Mouse (Mus musculus) heart, adult 2 months (tissue): Measurements from ENCODE around the gene Exoc7. TPM values are rescaled to one million over a fixed set of nuclear protein-coding genes. Genes with fewer than 3 reads are reported as not detected.

Source experiments
- DNase-seq, 2 experiments: peaks; one replicate each; pipeline ENCODE4 v3.0.0; 2021
- H3K27ac ChIP-seq: fragments of 200-600 bp; 2 replicates; pipeline ENCODE4 v1.8.1; 2022
- H3K27me3 ChIP-seq: fragments of 200-500 bp; 2 replicates; pipeline ENCODE4 v1.6.1; 2012; ENCODE audit warnings: mild to moderate bottlenecking, low read length, inconsistent platforms, mixed read lengths; ENCODE audit not compliant: control insufficient read depth, insufficient read depth
- H3K36me3 ChIP-seq: fragments of 200-500 bp; 2 replicates; pipeline ENCODE4 v1.6.1; 2012; ENCODE audit warnings: low read length, inconsistent platforms; ENCODE audit not compliant: control insufficient read depth, insufficient read depth
- H3K4me1 ChIP-seq: fragments of 200-500 bp; 2 replicates; pipeline ENCODE4 v1.6.1; 2011; ENCODE audit warnings: low read length; ENCODE audit not compliant: control insufficient read depth, insufficient read depth
- H3K4me3 ChIP-seq: fragments of 200-600 bp; 2 replicates; pipeline ENCODE4 v1.8.1; 2022
- H3K79me2 ChIP-seq: fragments of 200-500 bp; replicated peaks from 2 replicates; pipeline ENCODE4 v1.6.1; 2012; ENCODE audit warnings: mild to moderate bottlenecking, inconsistent platforms, low read length, moderate library complexity, mixed read lengths; ENCODE audit not compliant: control insufficient read depth, insufficient read depth
- H3K9ac ChIP-seq: fragments of 200-500 bp; 2 replicates; pipeline ENCODE4 v1.6.1; 2012; ENCODE audit warnings: low read depth, mild to moderate bottlenecking, control low read depth, inconsistent platforms, low read length, mixed read lengths
- CTCF ChIP-seq: fragments of 200-600 bp; IDR thresholded peaks from 2 replicates; pipeline ENCODE4 v1.8.1; 2022; ENCODE audit warnings: antibody characterized with exemption, mild to moderate bottlenecking, moderate library complexity
- EP300 ChIP-seq: fragments of 200-500 bp; IDR thresholded peaks from 2 replicates; pipeline ENCODE4 v1.6.1; 2011; ENCODE audit warnings: low read depth, low read length, control low read depth; ENCODE audit not compliant: insufficient read depth
- POLR2A ChIP-seq: fragments of 200-500 bp; IDR thresholded peaks from 2 replicates; pipeline ENCODE4 v1.6.1; 2011; ENCODE audit warnings: mild to moderate bottlenecking, low read depth, low read length, control low read depth; ENCODE audit not compliant: insufficient read depth
- WGBS: fragments of 180-500 bp; shearing (Covaris S2); methylation state at CpG from one replicate; pipeline ENCODE4 v1.1.7; 2018; 5-methylcytosine and 5-hydroxymethylcytosine counted together
- intact Hi-C: fragments of 180-260 bp; cut with DNase I; formaldehyde crosslinking; loops from one replicate; pipeline ENCODE4 v1.15.1; 2025
- polyA plus RNA-seq: library from polyadenylated mRNA; depleted of rRNA; stranded (reverse); fragments of >200 nt; gene quantifications from 2 replicates; pipeline ENCODE4 v1.2.3, GENCODE M21; 2012
- total RNA-seq, 2 experiments: library from RNA; stranded (reverse); gene quantifications; 2 replicates each; pipeline ENCODE4 v1.2.3; 2021

Exoc7 gene
- total and polyA plus RNA-seq, 3 experiments = 28.0 to 44.0 (median 43.7) TPM

DNA sequence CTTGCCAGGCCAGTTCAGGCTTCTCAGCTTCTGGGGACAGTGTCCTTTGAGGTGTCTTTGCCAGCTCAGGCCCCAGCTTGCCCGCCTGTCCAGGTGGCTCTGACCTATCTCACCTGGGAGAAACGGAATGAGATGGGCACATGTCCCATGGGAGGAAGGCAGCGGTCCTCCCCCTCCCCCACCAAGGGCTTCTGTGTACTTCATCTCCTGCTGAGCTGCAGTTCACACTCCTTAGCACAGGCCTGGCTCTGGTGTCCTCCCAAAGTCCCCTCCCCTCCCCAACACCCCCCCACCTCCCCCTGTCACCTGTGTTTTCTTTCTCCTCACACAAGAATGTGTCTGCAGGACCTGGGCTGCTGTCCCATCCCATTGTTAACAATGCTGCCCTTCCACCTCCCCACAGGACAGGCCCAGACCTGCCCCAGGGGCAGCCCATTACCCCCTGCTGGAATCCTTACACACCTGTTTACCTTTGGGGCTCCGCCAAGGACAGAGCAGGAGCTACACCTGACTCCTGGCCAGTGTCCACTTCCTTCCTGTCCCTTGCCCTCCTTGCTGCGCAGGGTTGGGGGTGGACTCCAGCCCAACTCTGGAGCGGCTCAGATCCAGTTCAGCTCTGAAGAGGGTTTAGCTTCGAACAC is 20.1 kb upstream of the Exoc7 start:
- Histone ChIP-seq H3K27me3 (no peaks in the 10 kb centered on the region), H3K27ac (no peak overlapping the region), H3K4me3 (no peak overlapping the region), H3K9ac (no peak overlapping the region), H3K36me3 (no peaks in the 10 kb centered on the region), H3K79me2 (no peaks in the 10 kb centered on the region), H3K4me1 (no peaks in the 10 kb centered on the region)
- 73% methylated on average over 7 of the region's 7 CpGs for WGBS
- TF ChIP-seq POLR2A (no peak), EP300 (no peak), CTCF (no peak)
- DNase-seq = no peak
- intact Hi-C loops = no loop called here

DNA sequence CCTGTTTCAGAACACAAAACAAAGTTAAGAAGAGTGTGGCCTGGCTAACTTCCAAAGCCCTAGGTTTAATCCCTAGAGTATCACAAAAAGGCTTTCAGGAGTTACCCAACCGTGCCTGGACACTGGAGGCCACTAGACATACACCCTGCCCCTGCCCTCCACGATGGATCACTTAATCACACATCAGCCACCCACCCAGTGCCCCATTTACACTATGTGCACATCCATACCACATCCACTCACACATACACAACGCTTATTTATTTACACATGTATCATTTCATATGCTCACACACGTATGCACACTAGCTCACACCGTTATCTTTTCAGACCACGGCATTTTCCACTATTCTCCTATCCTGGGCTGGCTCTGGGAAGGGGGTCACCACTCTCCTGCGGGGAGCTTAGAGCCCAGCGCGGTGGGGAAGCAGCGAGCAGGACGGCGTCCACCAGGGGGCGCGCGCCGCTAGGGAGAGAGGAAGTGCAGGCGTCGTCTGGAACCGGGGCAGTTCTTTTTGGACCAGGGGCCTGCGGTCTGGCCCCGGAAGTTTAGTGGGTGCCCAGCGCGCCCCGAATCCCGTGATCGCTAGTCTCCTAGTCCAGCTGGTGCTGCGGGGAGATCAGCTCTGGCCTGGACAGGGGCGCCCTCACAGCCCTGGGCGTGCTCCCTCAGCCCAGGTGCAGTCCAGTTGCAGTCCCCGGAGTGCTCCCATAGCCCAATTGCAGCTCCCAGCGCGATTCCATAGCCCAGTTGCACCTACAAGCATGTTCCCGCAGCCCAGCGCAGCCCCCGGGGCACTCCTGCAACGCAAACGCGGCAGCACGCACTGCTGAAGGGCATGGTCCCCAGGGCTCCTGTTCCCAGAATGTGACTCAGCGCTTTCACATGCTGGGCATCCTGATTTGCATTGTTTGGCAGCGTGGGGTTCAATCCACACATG is 12.0 kb upstream of the Exoc7 start:
- WGBS = 2% methylated on average over 41 of the region's 41 CpGs

DNA sequence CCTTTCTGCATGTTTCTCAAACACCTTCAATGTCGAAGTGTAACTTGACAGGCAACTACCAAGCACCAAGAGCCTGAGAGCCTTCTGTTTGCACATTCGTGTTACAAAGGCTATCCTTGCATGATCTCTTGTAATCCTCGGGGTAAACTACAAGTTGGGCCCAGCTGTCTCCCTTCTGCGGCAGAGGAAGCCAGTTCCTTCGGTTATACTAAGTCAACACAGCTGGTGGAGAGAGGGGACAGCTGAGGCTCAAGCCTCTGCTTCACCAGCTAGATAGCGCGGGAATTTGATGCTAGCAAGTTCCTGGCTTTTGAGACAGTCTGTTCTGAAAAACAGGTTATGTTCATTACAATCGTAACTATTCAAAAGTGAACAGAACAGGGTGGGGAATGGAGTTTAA is 5.3 kb upstream of the Exoc7 start:
- intact Hi-C loops = no loop called here
- H3K79me2 ChIP-seq = no peaks in the 10 kb centered on the region
- no peak overlapping the region for H3K27ac ChIP-seq
- no peak for DNase-seq
- no peak overlapping the region for H3K4me3 ChIP-seq
- H3K9ac ChIP-seq = no peak overlapping the region
- TF ChIP-seq EP300 = no peak
- no peak for TF ChIP-seq POLR2A
- TF ChIP-seq CTCF = no peak
- 62% methylated on average over 8 of the region's 8 CpGs for WGBS
- H3K27me3 ChIP-seq = no peaks in the 10 kb centered on the region
- no peaks in the 10 kb centered on the region for H3K4me1 ChIP-seq
- H3K36me3 ChIP-seq = no peaks in the 10 kb centered on the region

More for the DNA sequence above, 12.0 kb upstream of the Exoc7 start:
- TF ChIP-seq EP300 = peak; percentile 65; the same call in 1 of the 2 replicates
- no peak; the same call in 1 of the 2 replicates for TF ChIP-seq CTCF
- no peak for TF ChIP-seq POLR2A
- H3K4me3 ChIP-seq = peak overlapping the region; percentile 53
- H3K36me3 ChIP-seq = no peaks in the 10 kb centered on the region
- peaks cover 3% of the 10 kb centered on the region for H3K4me1 ChIP-seq
- H3K27ac ChIP-seq = no peak overlapping the region
- H3K79me2 ChIP-seq = no peaks in the 10 kb centered on the region
- intact Hi-C loops = loop anchor here (1.0 to 5.0 kb wide), 5 partner anchors 16 to 223 kb away; partner anchors contain the start of gene Foxj1
- DNase-seq = peak; percentile 85 to 95
- H3K27me3 ChIP-seq = no peaks in the 10 kb centered on the region
- peak overlapping the region; percentile 79 for H3K9ac ChIP-seq

DNA sequence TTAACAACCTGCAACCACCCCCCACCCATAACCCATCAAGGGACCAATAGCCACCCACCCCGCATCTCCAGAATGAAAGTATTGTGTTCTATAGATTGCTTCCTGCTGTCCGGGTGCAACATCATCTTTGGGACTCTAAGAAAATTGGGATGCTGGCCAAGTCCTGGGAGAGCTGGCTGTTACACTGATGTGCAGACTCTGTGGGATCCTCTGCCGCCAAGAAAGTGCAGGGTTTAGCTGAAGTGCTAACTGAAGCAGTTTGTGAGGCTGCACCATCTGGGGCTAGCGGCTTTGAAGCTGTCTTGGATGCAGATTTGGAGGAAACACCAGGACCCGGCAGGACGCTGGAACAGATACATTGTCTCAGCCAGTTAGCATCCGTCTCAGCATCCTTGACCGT is 4.1 kb upstream of the Exoc7 start:
- Histone ChIP-seq H3K27ac (no peak overlapping the region), H3K4me3 (no peak overlapping the region), H3K79me2 (no peaks in the 10 kb centered on the region), H3K9ac (no peak overlapping the region), H3K4me1 (no peaks in the 10 kb centered on the region), H3K36me3 (no peaks in the 10 kb centered on the region), H3K27me3 (no peaks in the 10 kb centered on the region)
- no peak for DNase-seq
- intact Hi-C loops = no loop called here
- 29% methylated on average over 8 of the region's 8 CpGs for WGBS
- TF ChIP-seq CTCF (no peak), POLR2A (no peak), EP300 (no peak)

DNA sequence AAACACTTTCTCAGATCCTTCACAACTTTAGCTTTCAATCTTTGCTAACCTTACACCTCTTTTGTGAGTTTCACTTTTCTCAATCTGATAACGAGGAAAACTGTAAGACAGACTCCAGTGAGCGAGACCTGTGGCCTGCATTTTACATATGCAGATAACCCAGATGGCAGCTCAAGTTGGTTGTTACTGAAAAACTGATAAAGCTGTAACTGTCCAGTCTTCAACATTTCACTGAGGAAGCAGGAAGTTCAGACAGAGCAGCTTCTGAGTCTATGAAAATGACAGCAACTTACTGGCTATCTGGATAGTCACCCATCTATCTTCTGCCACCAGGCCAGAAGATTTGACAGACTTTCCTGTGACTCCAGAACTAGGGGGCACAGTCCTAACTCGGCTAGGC is 2.6 kb upstream of the Exoc7 start:
- Histone ChIP-seq H3K9ac (no peak overlapping the region), H3K27ac (no peak overlapping the region), H3K36me3 (no peaks in the 10 kb centered on the region), H3K27me3 (no peaks in the 10 kb centered on the region), H3K79me2 (no peaks in the 10 kb centered on the region), H3K4me1 (no peaks in the 10 kb centered on the region; the same call in 1 of the 2 replicates), H3K4me3 (no peak overlapping the region)
- DNase-seq = no peak
- intact Hi-C loops = no loop called here
- 60% methylated on average over 3 of the region's 3 CpGs for WGBS
- TF ChIP-seq POLR2A = no peak
- TF ChIP-seq EP300 = no peak
- no peak for TF ChIP-seq CTCF
